Mouse (Mus musculus): ENCODE results near the gene Ndufa1. TPM values are rescaled to one million over a fixed set of nuclear protein-coding genes. Genes with fewer than 3 reads are reported as not detected.
"Not testable (repeated sequence)": the region's sequence is repeated elsewhere in the genome, so short reads cannot be mapped to it uniquely, and the experiment has no call there.

The Ndufa1 gene
- polyA plus RNA-seq, 1 experiment from 2014 or later = 432 TPM

DNA sequence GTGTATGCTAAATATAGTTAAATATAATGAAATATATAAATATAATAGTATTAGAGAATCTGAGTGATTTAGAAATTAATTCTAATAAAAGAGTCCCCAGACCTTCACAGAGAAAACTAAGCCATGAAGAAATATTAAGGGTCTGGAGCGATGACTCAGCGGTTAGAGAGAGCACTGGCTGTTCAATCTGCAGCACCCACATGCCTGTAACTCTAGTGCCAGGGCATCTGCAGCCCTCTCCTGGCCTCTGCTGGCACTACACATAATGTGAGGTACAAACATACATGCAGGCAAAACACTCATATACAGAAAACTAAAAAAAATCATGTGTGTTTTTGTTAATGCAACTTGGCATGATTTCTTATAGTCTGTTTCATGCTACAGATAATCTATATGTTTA, 46.0 kb downstream of the Ndufa1 start:
- WGBS = 93% methylated on average over 2 of the region's 2 CpGs
- no peaks in the 10 kb centered on the region for H3K9me3 ChIP-seq (replicated peaks)
- H3K27me3 ChIP-seq = no peaks in the 10 kb centered on the region
- no peak for ATAC-seq (replicated peaks; ENCODE audit: low FRiP score)
- H3K4me2 ChIP-seq = no peak overlapping the region
- H3K36me3 ChIP-seq = peaks cover 26% of the 10 kb centered on the region; the same call in 1 of the 2 replicates
- H3K9ac ChIP-seq = no peak overlapping the region
- H3K4me1 ChIP-seq = no peaks in the 10 kb centered on the region
- no peak overlapping the region for H3K4me3 ChIP-seq (replicated peaks)
- H3K27ac ChIP-seq = no peak overlapping the region

DNA sequence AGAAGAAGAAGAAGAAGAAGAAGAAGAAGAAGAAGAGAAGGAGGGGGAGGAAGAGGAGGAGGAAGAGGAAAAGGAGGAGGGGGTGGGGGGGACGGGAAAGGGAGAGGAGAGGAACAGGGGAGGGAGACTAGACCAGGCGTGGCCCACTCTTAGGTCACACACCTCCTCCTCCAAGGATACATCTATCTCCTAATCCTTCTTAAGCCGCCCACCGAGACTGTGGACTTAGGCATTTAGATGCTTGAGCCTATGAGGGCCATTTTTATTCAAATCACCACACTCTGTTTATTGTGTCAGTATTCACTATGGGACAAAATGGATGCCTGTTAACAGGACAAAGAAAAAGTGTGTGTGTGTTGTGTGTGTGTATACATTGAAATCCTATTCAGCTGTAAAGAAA, 46.5 kb downstream of the Ndufa1 start:
- H3K27ac ChIP-seq; H3K4me3 ChIP-seq (replicated peaks); ATAC-seq (replicated peaks; ENCODE audit: low FRiP score); H3K9ac ChIP-seq; H3K4me2 ChIP-seq; H3K4me1 ChIP-seq; H3K27me3 ChIP-seq; H3K9me3 ChIP-seq (replicated peaks): not testable (repeated sequence)
- 75% methylated on average over 2 of the region's 4 CpGs for WGBS
- peaks cover 26% of the 10 kb centered on the region; the same call in 1 of the 2 replicates for H3K36me3 ChIP-seq

DNA sequence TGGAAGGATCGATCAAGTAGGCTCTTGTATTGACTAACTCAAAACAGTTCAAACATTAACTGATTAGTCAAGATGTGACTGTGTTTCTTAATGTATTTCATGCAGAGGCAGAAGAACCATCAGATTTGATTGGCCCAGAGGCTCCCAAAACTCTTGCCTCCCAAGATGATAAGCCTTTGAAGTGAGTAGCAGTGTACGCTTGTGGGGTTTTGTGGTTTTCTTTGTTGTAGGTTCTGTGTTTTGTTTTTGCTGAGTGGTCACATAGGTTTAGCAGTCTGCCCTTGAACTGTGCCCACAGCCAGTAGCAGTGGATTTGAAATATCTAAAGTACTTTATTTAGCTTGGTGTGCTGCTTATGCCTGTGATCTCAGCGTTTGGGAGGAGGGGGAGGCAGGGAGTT, 49.2 kb downstream of the Ndufa1 start:
- Histone ChIP-seq H3K27me3 (no peaks in the 10 kb centered on the region), H3K4me3 (replicated peaks) (no peak overlapping the region), H3K27ac (no peak overlapping the region), H3K4me1 (no peaks in the 10 kb centered on the region), H3K9ac (no peak overlapping the region), H3K36me3 (peaks cover 37% of the 10 kb centered on the region), H3K4me2 (no peak overlapping the region), H3K9me3 (replicated peaks) (no peaks in the 10 kb centered on the region)
- 82% methylated on average over 3 of the region's 3 CpGs for WGBS
- no peak for ATAC-seq (replicated peaks; ENCODE audit: low FRiP score)

Other genes starting within 250 kb of the Ndufa1 start
- gene Sept6, start 199.4 kb downstream of the Ndufa1 start, polyA plus RNA-seq (2015; fragmentation: Nextera tagmentation; extraction: Ambion mirVana) = 21.9 and 23.7 TPM in 2 replicates
- not detected in 2 replicates for gene Sowahd, start 142.3 kb downstream of the Ndufa1 start, polyA plus RNA-seq (2015; fragmentation: Nextera tagmentation; extraction: Ambion mirVana)
- gene Rpl39, start 105.8 kb downstream of the Ndufa1 start, polyA plus RNA-seq (2015; fragmentation: Nextera tagmentation; extraction: Ambion mirVana) = 577 and 689 TPM in 2 replicates
- 23.9 and 24.5 TPM in 2 replicates for gene Upf3b, start 80.8 kb downstream of the Ndufa1 start, polyA plus RNA-seq (2015; fragmentation: Nextera tagmentation; extraction: Ambion mirVana)
- gene Nkap, start 64.4 kb downstream of the Ndufa1 start, polyA plus RNA-seq (2015; fragmentation: Nextera tagmentation; extraction: Ambion mirVana) = 16.0 and 17.5 TPM in 2 replicates
- gene Akap14, start 22.3 kb downstream of the Ndufa1 start, polyA plus RNA-seq (2015; fragmentation: Nextera tagmentation; extraction: Ambion mirVana) = 0.12 TPM in 1 of 2 replicates, not detected in the other
- 8.9 TPM in 2 replicates for gene Rnf113a1, start 82 bp upstream of the Ndufa1 start, polyA plus RNA-seq (2015; fragmentation: Nextera tagmentation; extraction: Ambion mirVana)
- not detected in 2 replicates for gene Gm9, start 19.9 kb upstream of the Ndufa1 start, polyA plus RNA-seq (2015; fragmentation: Nextera tagmentation; extraction: Ambion mirVana)
- gene Rhox1, start 31.1 kb upstream of the Ndufa1 start, polyA plus RNA-seq (2015; fragmentation: Nextera tagmentation; extraction: Ambion mirVana) = not detected in 2 replicates
- gene Rhox2a, start 53.8 kb upstream of the Ndufa1 start, polyA plus RNA-seq (2015; fragmentation: Nextera tagmentation; extraction: Ambion mirVana) = not detected in 2 replicates
- gene Rhox3a, start 58.8 kb upstream of the Ndufa1 start, polyA plus RNA-seq (2015; fragmentation: Nextera tagmentation; extraction: Ambion mirVana) = not detected in 2 replicates
- gene Rhox4a, start 74.2 kb upstream of the Ndufa1 start, polyA plus RNA-seq (2015; fragmentation: Nextera tagmentation; extraction: Ambion mirVana) = not detected in 2 replicates
- gene Rhox3a2, start 188.9 kb upstream of the Ndufa1 start, polyA plus RNA-seq (2015; fragmentation: Nextera tagmentation; extraction: Ambion mirVana) = not detected in 2 replicates
- gene Rhox4a2, start 199.7 kb upstream of the Ndufa1 start, polyA plus RNA-seq (2015; fragmentation: Nextera tagmentation; extraction: Ambion mirVana) = not detected in 2 replicates
- not detected in 2 replicates for gene Rhox2b, start 220.9 kb upstream of the Ndufa1 start, polyA plus RNA-seq (2015; fragmentation: Nextera tagmentation; extraction: Ambion mirVana)
- not detected in 2 replicates for gene Rhox4b, start 241.3 kb upstream of the Ndufa1 start, polyA plus RNA-seq (2015; fragmentation: Nextera tagmentation; extraction: Ambion mirVana)

Data from kidney, embryonic 15.5 days (tissue).